Mouse (Mus musculus) liver, adult 2 months (tissue): ENCODE data around the gene Hmgcr.

Experiments
- CTCF ChIP-seq: fragments of 200-500 bp; IDR thresholded peaks from 2 replicates; pipeline ENCODE4 v1.5.1; 2011; ENCODE audit warnings: low read depth, low read length, control low read depth
- POLR2A ChIP-seq: fragments of 200-500 bp; IDR thresholded peaks from 2 replicates; pipeline ENCODE4 v1.6.1; 2011; ENCODE audit warnings: low read length, control low read depth; ENCODE audit not compliant: insufficient read depth; ENCODE audit errors: extremely low read depth

- TF ChIP-seq CTCF (no peak), POLR2A (no peak)
Measured at GRCm38 (mm10) chr13:96671906-96672234, 1.1 kb upstream of the Hmgcr start.
